Mouse (Mus musculus): ENCODE data around the gene Chmp4b. TPM values are rescaled to one million over a fixed set of nuclear protein-coding genes. Genes with fewer than 3 reads are reported as not detected.
A peak's percentile ranks its signal among the peaks of the same experiment; 100 is the strongest.

Chmp4b gene
- total and polyA plus RNA-seq, 3 experiments: 114 to 263 (median 236) TPM

DNA sequence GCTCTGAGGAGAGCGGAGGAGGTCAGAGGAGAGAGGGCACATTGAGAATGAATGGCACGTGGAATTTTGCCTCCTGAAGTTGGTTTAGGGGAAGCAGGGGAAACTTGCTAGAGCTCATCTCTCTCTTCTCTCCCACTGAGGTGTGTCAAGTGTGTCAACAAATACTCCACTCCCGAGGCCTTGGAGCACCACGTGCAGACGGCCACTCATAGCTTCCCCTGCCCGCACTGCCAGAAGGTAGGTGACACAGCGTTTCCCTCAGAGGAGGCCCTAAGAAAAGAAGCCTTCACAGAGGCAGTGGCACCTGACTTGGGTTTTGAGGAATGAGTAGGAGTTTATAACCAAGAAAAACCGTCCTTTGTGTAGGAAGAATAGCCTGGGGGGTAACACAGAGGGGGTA is 10.3 kb upstream of the Chmp4b start:
- DNase-seq: no peak

DNA sequence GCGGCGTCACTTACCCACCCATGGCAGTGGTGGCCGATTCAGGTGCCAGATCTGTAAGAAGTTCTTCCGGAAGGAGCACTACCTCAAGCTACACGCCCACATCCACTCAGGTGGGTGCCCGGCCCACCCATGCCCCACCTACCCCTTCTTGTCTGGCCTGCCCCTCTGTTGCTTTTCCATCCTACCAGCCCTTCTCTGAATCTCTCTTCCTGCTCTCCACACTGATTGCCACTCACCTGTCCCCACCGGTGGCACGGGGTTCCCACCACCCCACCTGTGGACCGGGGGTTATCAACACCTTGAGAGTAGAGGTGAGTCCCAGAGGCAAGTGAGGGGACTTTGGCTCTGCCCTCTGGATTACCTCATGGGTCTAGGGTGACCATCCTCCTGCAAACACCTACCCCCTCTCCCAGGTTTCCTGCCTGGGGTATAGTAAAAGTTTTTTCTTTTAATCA is 9.5 kb upstream of the Chmp4b start:
- DNase-seq: no peak

DNA sequence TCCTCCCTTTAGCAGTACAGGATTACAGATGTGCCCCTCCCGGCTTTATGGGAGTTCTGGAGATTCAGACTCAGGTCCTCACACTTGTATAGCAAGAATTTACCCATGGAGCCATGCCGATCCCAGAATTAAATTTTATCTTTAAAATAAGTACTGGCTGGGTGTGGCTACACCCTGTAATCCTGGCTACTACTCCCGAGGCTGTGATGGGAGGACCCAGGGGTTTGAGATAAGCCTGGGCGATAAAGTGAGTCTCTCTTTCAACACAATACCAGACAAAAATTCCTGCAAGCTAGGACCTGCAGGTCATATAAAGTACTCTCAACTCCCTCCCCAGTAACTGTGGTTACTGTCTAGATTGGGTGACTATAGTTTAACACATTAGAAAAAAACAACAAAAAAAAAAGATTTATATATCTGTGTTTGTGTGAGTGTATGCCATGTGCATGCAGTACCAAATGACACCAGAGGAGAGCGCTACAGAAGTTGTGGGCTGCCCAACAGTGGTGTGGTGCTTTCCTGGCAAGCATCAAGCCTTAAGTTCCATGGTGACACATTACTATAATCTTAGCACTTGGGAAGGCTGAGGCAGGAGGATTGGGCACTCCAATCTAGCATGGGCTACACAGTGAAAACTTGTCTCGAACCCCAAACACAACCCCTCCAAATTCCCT is 8.7 kb upstream of the Chmp4b start:
- no peak for DNase-seq

DNA sequence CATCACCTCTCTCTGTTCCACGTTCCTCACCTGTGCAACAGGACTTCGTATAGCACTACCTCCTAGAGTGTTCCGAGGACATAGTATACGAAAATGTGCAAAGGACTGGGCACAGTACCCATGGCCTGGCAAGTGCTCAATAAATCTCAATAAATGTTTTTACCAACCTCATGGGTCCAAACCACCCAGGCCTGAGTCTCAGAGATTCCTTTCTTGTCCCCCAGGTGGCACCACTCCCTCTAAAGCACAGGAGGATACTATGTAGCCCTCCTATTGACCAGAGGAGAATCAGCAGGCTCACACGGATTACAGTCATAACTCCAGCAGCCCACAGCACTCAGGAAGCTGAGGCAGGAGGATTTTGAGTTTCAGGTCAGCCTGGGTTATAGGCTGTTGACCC is 4.9 kb upstream of the Chmp4b start:
- peak; percentile 35 for DNase-seq

DNA sequence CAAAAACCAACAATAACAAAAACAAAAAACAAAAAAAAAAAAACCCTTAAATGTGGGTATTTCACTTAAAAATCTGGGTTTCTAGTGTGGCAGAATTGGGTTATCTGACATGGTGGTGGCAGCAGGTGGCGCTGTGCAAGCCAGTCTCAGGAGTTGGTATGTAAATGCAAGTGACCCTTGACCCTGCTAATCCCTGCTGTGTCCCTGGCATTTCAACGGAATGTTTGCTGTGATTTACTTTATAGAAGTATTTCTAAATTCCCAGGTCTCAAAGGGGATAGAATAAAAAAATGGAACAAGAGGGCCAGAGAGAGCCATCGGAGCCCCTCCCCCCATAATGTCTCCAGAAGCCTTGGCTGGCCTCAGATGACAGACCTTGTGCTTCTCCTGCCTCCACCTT is 3.4 kb upstream of the Chmp4b start:
- DNase-seq: peak; percentile 70

DNA sequence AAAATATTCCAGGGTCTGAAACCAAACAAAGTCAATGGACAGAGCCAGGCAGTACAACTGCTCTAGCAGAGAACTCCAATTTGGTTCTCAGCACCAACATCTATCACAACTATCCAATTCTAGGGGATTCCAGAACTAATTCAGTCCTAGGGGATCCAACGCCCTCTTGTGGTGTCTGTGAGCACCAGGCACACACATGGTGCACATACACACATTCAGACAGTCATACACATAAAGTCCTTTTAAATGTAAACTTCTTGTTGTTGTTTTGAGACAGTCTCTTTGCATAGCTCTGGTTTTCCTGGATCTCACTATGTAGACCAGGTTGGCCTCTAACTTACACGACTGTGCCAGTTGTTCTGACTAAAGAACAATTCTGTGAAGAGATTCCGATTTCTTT is 1.1 kb upstream of the Chmp4b start:
- DNase-seq: no peak

DNA sequence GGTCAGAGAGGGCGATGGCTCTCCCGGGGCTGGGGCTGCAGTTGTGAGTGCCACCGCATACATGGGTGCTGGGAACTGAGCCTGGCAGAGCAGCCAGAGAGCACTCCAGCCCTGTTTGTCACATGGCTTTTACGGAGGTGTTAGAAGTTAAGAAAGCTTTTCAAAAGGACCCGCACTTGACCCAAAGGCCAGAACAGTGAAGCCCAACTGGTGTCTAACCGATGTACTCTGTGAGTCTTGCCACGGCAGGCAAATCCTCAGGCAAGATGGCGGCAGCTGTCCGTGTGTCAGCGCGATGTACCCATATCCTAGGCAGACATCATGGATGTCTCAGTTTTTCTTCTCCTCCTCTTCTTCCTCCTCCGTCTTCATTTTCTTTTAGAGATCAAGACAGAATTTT is 3.5 kb downstream of the Chmp4b start:
- no peak for DNase-seq

DNA sequence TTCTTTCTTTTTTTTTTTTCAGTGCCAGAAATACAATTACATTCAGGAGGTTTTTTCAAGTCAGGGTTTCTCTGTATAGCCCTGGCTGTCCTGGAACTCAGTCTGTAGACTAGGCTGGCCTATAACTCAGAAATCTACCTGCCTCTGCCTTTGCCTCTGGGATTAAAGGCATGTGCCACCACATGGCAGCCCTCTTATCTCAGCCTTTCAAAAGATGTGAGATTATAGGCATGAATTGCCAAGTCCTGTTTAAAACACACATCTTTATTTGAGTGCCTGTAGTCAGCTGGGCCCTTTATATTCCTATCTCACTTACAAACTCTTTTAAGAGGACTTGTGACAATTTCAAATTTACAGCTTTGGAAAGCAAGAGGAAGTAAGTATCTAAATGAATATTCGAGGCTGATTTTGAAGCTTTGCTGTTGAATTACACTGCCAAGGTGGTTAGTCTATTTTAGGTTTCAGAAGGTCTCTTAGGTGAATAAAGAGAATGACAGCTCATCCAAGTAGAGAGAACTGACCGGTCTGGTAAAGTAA is 4.4 kb downstream of the Chmp4b start:
- DNase-seq: no peak

DNA sequence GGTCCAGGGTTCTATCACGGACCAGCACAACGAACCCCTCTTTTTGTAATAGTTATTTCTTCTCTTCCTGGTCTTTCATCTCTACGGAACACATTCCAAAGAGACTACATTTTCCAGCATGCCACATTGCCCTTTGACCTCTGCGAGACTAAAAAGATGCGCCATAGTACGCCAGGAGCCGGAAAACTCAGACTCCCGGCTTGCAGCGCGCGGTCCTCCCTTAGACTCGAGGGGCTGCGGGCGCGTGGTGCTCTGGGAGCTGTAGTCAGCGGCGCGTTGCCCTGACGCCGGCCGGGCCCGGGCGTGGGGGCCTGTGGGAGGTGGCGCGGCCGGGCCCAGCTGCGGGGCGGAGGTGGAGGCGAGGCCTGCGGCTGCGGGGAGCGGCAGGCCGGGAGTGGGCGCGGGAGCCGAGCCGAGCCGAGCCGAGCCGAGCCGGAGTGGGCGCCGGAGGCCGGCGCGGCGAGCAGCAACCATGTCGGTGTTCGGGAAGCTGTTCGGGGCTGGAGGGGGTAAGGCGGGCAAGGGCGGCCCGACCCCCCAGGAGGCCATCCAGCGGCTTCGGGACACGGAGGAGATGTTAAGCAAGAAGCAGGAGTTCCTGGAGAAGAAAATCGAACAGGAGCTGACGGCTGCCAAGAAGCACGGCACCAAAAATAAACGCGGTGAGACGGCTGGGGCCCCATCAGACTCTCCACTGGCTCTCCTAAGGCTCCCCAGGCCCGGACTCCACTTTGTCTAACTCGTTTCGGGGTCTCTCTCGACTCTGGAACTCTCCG is 5.4 kb downstream of the Chmp4b start:
- peak; percentile 98 for DNase-seq

DNA sequence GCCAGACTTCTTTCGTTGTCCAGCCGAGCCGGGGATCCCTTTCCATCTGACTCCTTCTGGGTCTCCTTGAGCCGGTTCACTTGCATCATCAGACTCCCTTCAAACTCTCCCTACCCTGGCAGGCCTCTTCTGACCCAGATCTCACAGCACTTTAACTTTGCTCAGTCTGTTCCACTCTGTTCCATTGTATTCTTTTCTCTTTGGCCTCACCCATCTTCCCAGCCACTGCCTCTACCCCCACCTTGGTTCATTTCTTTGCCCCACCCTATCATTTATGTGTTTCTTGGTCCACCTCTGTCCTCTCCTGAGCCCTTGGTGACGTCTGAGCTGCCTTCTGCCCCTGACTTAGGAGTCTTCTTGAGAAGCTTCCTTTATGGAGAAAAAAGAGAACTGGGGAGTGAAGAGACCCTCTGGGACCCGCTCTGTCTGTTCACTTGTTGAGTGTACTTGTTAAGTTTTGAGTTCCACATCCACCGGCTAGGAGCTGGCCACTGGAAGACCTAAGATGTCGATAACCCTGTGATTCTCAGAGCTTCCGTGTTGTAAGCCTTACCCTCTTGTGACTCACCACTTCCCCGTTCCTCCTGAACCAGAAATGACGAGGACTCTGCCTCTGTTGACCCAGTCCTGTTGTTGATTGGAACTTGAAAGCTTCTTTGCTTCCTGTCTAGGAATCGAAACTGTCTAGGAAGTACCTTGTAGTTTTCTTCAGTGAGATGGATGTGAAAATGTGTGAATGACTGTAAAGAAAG is 6.2 kb downstream of the Chmp4b start:
- peak; percentile 70 for DNase-seq

DNA sequence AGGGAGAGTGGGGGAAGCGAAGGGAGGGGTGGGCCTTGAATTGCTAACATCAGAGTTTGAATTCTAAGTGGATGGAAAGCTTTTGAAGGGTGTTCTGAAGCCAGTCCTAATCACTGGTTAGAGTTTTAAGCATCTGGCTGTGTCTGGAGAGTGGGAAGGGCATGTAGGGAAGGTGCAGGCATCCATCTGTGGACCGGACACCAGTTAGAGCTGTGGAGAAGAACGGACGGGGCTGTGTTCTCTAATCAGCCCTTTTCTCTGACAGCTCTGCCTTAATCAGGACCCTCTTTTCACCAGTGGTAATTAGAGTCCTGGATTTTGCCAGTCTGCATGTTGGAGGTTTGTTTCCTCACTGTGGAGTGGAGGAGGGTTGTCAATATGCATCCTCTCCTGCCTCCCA is 7.6 kb downstream of the Chmp4b start:
- DNase-seq: no peak

DNA sequence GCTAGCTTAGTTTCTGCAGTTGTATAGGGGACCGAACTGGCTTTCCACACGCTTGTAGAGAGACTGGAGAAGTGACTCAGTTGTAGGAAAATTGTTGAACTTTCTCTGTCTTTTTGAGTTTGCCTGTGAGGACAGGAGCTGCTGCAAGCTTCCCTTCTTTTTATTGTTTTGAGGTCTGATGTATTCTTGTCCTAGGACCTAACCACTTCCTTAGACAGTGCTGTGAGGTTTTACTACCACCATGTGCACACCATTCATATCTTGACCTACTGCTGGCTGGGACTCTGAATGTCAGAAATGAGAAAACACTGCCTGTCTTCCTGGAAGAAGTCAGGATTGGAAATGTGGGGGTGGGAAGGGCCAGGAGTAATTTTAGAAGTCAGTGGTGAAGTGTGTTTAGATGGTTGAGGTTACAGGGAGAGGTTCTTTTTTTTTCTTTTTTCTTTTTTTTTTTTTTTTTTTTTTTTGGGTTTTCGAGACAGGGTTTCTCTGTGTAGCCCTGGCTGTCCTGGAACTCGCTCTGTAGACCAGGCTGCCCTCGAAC is 8.1 kb downstream of the Chmp4b start:
- DNase-seq: no peak

DNA sequence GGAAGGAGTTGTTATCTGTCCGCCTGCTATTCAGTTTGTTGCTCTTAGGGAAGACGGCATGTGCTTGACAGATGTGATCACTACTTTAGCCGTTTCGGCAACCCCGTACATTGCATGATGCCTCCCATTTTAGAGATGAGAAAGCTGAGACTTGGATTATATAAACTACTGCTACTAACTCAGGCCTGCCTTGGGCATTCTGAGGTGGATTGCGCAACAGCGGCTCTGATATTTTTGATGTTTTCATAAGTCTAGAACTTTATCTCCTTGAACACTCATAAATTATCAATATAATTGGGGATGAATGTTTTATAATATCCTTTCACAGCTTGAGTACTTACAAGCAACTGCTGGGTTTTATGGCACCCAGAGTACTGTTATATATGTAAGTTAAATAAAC is 17.2 kb downstream of the Chmp4b start:
- no peak for DNase-seq

DNA sequence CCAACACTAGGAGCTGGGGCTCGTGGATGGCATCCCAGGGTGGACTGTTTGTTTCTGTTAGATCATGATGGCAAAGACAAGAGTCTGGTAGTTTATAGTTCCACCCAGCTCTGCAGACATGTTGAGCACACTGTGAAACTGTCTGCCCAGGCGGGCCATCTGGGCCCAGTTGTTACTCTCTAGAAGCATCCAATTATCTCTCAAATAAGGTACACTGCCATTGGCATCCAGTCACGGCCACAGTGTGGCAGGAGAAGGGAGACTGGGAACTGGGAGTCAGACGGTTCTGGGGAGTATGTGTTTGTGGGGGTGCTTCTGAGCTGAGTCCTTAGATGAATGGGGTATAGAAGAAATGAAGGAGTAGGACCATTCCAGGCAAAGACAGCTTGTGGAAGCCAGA is 18.6 kb downstream of the Chmp4b start:
- DNase-seq: no peak

DNA sequence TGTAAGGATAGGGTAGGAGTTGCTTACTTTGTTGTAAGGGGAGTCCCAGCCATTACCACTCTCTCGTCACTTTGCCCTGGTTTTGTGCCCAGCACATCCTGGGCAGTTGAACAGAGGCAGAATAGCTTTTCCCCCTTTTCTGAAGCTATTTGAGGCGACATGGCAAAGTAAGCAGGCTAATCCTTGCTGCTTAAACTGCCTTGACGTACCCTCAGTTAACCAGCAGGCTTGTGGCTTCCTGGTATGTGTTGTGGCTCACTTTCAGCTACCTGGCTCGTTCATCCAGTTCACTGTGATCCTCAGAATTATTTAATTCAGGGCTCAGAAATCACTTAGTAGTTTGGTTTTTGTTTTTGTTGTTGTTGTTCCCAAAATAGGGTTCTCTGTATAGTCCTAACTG is 19.2 kb downstream of the Chmp4b start:
- DNase-seq: no peak

DNA sequence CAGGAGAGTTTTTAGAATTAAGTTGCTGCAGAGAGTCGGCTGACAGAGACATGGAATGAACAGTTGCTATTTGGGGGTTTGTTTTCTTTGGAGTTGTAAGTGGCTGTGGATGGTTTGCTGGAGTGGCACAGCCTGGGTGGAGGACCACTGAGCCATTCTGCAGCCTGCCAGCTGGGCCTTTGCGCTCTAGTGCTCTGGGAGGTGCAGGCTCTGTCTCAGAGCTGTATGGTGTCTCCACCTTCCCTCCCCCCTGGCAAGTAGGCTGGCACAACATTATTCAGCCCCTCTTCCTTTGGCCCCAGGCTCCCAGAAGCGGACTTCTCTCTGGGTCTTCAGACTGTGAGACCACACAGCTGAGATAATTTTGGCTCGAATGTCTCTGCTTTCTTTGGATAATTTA is 22.5 kb downstream of the Chmp4b start:
- DNase-seq: no peak

DNA sequence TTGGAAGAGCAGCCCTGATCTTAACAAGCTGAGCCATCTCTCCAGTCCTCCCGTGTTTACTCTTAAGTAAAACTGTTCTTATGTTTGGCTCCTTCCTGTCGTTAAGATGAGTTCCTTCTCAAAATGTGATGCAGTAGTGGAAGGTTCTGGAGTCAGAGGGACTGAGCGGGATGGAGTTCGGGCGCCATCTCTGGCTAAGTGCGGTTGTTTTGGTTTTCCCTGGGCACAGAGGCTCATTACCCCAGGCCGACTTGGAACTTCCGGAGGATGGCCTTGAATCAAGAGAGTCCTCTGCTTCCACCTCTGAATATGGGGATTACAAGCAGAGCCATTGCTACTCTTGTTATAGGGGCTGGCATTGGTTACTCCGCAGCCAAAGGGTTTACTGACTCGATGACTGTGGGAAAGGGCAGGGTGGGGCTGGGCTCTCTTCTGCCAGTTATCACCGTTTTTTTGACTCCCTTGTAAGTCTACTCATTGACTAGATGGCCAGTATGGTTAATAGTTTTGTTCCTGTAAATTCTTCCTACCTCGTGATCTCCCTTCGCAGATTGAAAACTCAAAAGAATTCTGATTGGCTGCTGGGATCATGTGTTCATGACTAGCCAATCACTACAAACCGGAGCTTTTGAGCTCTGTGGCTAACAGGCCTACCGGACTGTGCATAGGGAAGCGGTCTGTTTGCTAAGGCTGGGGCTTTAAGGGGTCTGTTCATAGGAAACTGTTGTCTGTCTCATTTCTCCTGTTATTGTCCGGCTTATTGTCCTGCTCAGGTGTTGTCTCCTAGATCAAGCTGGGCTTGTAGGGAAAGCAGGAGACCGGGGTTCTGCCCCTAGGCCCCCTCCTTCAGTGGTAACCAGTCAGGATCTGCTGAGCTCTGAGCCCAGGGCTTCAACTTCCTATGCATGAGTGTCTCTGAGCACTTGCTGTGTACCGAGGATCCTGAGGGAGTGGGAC is 25.4 kb downstream of the Chmp4b start:
- DNase-seq: peak; percentile 55

DNA sequence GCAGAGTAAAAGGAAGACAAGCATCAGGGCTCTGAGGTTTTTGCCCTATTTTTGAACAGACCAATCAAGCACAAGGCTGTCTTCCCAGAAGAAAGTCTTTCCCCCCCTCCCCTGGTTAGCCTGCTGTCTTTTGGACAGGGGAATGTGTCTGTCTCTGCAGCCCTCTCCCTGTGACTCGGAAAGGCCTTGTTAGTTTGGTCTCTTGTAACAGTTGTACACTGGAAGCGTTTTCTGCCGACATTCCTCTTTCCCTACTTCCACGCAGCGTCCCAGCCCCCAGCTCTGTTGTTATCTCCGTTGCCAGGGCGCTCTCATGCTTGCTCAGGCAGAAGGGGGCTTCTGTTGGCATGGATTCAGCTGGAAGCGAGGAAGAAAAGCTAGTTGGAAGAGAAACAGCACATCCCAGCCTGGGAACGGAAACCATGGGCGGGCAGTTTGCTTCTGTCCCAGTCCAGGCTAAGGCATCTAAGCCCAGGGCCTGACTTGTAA is 26.2 kb downstream of the Chmp4b start:
- peak; percentile 45 for DNase-seq

DNA sequence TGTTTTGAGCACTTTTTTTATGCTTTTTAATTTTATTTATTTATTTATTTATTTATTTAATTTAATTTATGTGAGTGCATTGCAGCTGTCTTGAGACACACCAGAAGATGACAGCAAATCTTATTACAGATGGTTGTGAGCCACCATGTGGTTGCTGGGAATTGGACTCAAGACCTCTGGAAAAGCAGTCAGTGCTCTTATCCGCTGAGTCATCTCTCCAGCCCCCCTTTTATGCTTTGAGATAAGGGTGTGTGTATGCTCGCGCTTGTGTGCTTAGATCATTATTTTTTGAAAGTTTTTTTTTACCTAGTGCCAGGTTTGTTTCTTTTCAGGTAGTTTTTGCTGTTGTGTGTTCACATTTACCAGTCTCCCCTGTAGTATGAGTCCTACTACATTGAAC is 27.5 kb downstream of the Chmp4b start:
- DNase-seq: no peak

DNA sequence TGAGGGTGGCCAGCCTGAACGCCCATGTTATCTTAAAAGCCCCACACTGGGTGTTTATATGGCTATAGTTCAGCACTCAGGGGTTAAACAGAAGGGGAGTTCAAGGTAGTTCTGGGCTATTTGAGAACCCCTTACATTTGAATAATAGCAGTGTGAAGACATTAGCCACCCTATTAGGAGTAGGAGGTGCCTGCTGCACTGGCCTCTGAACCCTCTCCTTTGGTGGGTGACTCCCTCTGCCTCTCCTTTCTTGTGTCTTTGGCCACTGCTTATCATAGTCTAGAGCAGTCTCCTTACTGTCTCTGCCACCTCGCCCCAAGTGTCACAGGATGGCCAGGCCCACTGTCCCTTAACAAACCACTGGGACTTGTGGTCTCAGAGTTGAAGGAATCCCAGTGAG is 28.8 kb downstream of the Chmp4b start:
- no peak for DNase-seq

DNA sequence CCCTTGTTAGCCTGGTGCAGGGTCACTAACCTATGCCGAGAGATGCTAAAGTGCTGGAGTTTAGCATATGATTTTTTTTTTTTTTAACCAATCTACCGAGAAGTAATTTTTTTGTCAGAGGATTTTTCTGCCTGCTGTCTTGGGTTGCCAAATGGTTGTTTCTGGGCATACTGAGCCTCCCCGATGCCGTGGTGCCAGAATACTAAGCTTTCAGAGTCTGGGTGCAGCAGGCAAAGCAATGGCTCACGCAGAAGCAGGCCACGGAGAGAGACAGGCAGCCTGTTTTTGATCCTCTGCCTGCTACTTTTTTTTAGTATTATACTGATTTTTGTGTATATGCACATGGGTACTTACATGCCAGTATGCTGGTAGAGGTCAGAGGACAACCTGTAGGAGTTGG is 29.4 kb downstream of the Chmp4b start:
- no peak for DNase-seq
